Mouse (Mus musculus) heart, adult 2 months (tissue): ENCODE data around the gene Gm21981.

Experiments
- CTCF ChIP-seq: fragments of 200-600 bp; IDR thresholded peaks from 2 replicates; pipeline ENCODE4 v1.8.1; 2022; ENCODE audit warnings: antibody characterized with exemption, mild to moderate bottlenecking, moderate library complexity
- EP300 ChIP-seq: fragments of 200-500 bp; IDR thresholded peaks from 2 replicates; pipeline ENCODE4 v1.6.1; 2011; ENCODE audit warnings: low read depth, low read length, control low read depth; ENCODE audit not compliant: insufficient read depth

DNA sequence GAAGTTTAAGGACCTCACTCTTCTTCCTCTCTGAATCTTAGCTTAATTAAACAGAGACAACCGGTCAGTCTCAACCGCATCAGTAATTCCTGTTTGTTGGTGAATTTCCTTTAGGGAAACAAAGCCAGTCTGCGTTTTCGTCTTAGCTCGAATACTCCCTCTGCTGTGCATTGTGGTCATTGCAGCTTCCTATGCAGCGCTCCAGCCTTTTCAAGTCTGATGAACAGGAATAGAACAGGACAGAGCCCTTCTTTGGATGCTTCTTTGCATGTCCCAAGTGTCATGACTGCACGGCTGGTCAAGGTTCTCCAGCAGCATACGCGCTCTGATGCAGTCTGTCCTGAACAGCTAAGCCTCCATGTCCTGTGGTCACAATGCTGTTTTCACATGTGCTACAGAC, 17.7 kb downstream of the Gm21981 start:
- TF ChIP-seq CTCF, result no peak; the same call in 1 of the 2 replicates
- TF ChIP-seq EP300, result peak; percentile 44; the same call in 1 of the 2 replicates
